Mouse (Mus musculus) testis, adult 2 months (tissue): Measurements from ENCODE around the gene Pyurf.

Experiments
- CTCF ChIP-seq: fragments of 200-500 bp; IDR thresholded peaks from 2 replicates; pipeline ENCODE4 v1.5.1; 2012; ENCODE audit warnings: low read depth, mild to moderate bottlenecking, inconsistent platforms, low read length, moderate library complexity; ENCODE audit not compliant: control insufficient read depth, insufficient read depth, insufficient replicate concordance
- POLR2A ChIP-seq: fragments of 200-500 bp; IDR thresholded peaks from 2 replicates; pipeline ENCODE4 v1.6.1; 2012; ENCODE audit warnings: low read depth, mild to moderate bottlenecking, inconsistent platforms, low read length, moderate library complexity; ENCODE audit not compliant: control insufficient read depth

DNA sequence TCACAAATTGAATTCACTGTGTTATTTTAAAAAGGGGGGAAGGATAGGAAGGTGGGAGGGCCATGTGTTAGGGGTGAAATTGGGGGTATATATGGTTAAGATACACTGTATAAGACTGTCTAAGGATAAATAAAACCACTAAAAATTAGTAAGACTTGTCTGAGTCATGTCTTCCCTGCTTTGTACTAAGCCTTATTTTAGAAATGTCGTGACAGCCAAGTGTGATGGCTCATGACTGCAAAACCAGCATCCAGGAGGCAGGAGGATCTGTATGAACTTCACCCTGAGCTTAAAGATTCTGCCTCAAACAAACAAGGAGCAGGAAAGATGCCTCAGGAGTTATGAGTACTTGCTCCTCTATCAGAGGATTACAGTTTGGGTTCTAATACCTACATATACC is 7.7 kb downstream of the Pyurf start:
- TF ChIP-seq CTCF, result no peak
- no peak for TF ChIP-seq POLR2A
